Mouse (Mus musculus) bone marrow, adult 2 months (tissue): Measurements from ENCODE around the gene Mrpl54.

ENCODE experiments used
- CTCF ChIP-seq: fragments of 200-500 bp; IDR thresholded peaks from 2 replicates; pipeline ENCODE4 v1.5.1; 2011; ENCODE audit warnings: low read length, control low read depth; ENCODE audit not compliant: control insufficient read depth, insufficient read depth
- POLR2A ChIP-seq: fragments of 200-500 bp; IDR thresholded peaks from 2 replicates; pipeline ENCODE4 v1.6.1; 2011; ENCODE audit warnings: low read depth, mild to moderate bottlenecking, control low read depth, low read length, borderline replicate concordance; ENCODE audit not compliant: control insufficient read depth

- TF ChIP-seq POLR2A (no peak), CTCF (no peak)
Measured at GRCm38 (mm10) chr10:81234206-81234605, 32.5 kb downstream of the Mrpl54 start.
